Mouse (Mus musculus) kidney, adult 18-20 months (tissue): Measurements from ENCODE around the gene Tmem150c.

Experiments used
- DNase-seq: peaks from one replicate; pipeline ENCODE4 v3.0.0; 2021

Gene Tmem150c

GRCm38 (mm10) chr5:100091602-100092001 lies 68.0 kb downstream of the Tmem150c start:
- DNase-seq: no peak

- DNase-seq: no peak
Observed at GRCm38 (mm10) chr5:100091263-100091594, 68.4 kb downstream of the Tmem150c start.

- no peak for DNase-seq
Observed at GRCm38 (mm10) chr5:100090515-100091262, 68.9 kb downstream of the Tmem150c start.

GRCm38 (mm10) chr5:100085097-100085496 lies 74.5 kb downstream of the Tmem150c start:
- no peak for DNase-seq

GRCm38 (mm10) chr5:100083953-100084562 lies 75.5 kb downstream of the Tmem150c start:
- DNase-seq: no peak

GRCm38 (mm10) chr5:100082006-100082405 lies 77.6 kb downstream of the Tmem150c start:
- no peak for DNase-seq

GRCm38 (mm10) chr5:100079931-100080275 lies 79.7 kb downstream of the Tmem150c start:
- no peak for DNase-seq

GRCm38 (mm10) chr5:100079040-100079930 lies 80.3 kb downstream of the Tmem150c start:
- peak; percentile 5 for DNase-seq

- no peak for DNase-seq
Observed at GRCm38 (mm10) chr5:100074571-100074970, 85.0 kb downstream of the Tmem150c start.

- no peak for DNase-seq
Observed at GRCm38 (mm10) chr5:100072557-100072956, 87.1 kb downstream of the Tmem150c start.

- no peak for DNase-seq
Observed at GRCm38 (mm10) chr5:100071541-100071940, 88.1 kb downstream of the Tmem150c start.

GRCm38 (mm10) chr5:100070255-100070654 lies 89.4 kb downstream of the Tmem150c start:
- peak; percentile 85 for DNase-seq

GRCm38 (mm10) chr5:100069526-100069925 lies 90.1 kb downstream of the Tmem150c start:
- DNase-seq: no peak

- DNase-seq: no peak
Observed at GRCm38 (mm10) chr5:100067579-100067978, 92.0 kb downstream of the Tmem150c start.

- DNase-seq: no peak
Observed at GRCm38 (mm10) chr5:100060876-100061275, 98.7 kb downstream of the Tmem150c start.

- DNase-seq: no peak
Observed at GRCm38 (mm10) chr5:100059326-100059725, 100.3 kb downstream of the Tmem150c start.

GRCm38 (mm10) chr5:100058729-100059128 lies 100.9 kb downstream of the Tmem150c start:
- DNase-seq: no peak

- DNase-seq: no peak
Observed at GRCm38 (mm10) chr5:100057461-100058209, 102.0 kb downstream of the Tmem150c start.

GRCm38 (mm10) chr5:100055866-100056369 lies 103.7 kb downstream of the Tmem150c start:
- DNase-seq: no peak

- DNase-seq: no peak
Observed at GRCm38 (mm10) chr5:100054807-100055547, 104.6 kb downstream of the Tmem150c start.

GRCm38 (mm10) chr5:100052728-100053127 lies 106.9 kb downstream of the Tmem150c start:
- no peak for DNase-seq

GRCm38 (mm10) chr5:100049904-100050303 lies 109.7 kb downstream of the Tmem150c start:
- no peak for DNase-seq
